In the genomic region with DNA sequence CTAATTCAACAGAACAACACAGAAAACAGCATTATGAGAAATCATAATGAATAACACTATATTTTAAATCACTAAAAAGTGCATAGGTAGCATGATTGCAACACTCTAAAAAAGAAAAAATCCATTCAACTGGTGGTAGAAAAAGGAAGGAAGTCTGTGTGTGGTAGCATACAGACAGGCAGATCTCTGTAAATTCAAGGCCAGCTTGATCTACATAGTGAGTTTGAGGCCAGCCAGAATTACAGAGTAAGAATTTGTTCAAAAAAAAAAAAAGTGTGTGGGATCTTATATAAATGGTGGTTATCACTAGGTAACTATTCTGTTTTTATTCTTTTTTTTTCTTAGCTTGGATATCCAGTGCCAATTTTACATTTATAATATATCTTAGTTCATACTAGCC, we compare ENCODE assay signal across 25 mouse cellular contexts. TPM values are rescaled to one million over a fixed set of nuclear protein-coding genes. Genes with fewer than 3 reads are reported as not detected.
"Had no signal": no experiment of that assay in that cellular context is flagged by ENCODE, and none has a peak within 500 bp of the region (broad histone marks: within the 10 kb centered on the region; RNA-seq: fewer than 3 reads in every experiment).

No protein-coding gene starts in this region.

- H3K36me3 ChIP-seq: midbrain, embryonic 13.5 days; midbrain, embryonic 15.5 days; neural tube, embryonic 12.5 days had no signal

- H3K4me3 ChIP-seq: midbrain, embryonic 13.5 days; midbrain, embryonic 15.5 days; neural tube, embryonic 12.5 days had no signal

- ATAC-seq: midbrain, embryonic 13.5 days; midbrain, embryonic 15.5 days had no signal

- H3K9me3 ChIP-seq: midbrain, embryonic 13.5 days; midbrain, embryonic 15.5 days; neural tube, embryonic 12.5 days had no signal

- H3K27ac ChIP-seq: midbrain, embryonic 13.5 days; midbrain, embryonic 15.5 days; neural tube, embryonic 12.5 days had no signal

- H3K4me2 ChIP-seq: midbrain, embryonic 11.5 days; midbrain, embryonic 13.5 days; midbrain, embryonic 15.5 days; neural tube, embryonic 12.5 days had no signal

- H3K9ac ChIP-seq: lung, embryonic 14.5 days; midbrain, embryonic 13.5 days; midbrain, embryonic 15.5 days; neural tube, embryonic 12.5 days had no signal

- H3K27me3 ChIP-seq: midbrain, embryonic 13.5 days; midbrain, embryonic 15.5 days; neural tube, embryonic 12.5 days had no signal

- DNase-seq: lung, embryonic 14.5 days; lung, postnatal 10 days; lung, postnatal 4 days; right cerebral cortex, postnatal 14 days; right cerebral cortex, postnatal 4 days; spleen, adult 18-20 months; thymus, adult 18-20 months; thymus, postnatal 14 days; thymus, postnatal 36 days had no signal

RNA-seq across cellular contexts. Expression of gene Btnl9, which starts 14.2 kb away (rescaled TPM):
- total RNA-seq: midbrain, postnatal 0 days had no signal
- polyA plus RNA-seq: midbrain, embryonic 11.5 days; midbrain, embryonic 13.5 days had no signal

RNA-seq across cellular contexts. Expression of gene Olfr1394, which starts 47.0 kb away (rescaled TPM):
- total RNA-seq: megakaryocyte progenitor cell, adult 5-6 weeks; midbrain, postnatal 0 days; monocyte, adult 5-6 weeks; neutrophil, adult 5-6 weeks had no signal
- polyA plus RNA-seq: liver, embryonic 14.5 days; liver, embryonic 16.5 days; lung, embryonic 14.5 days; lung, embryonic 16.5 days; midbrain, embryonic 11.5 days; midbrain, embryonic 13.5 days; midbrain, embryonic 15.5 days; midbrain, postnatal 0 days; neural tube, embryonic 12.5 days; neural tube, embryonic 14.5 days; small intestine, adult 2 months; stomach, embryonic 14.5 days; stomach, embryonic 16.5 days; thymus, postnatal 0 days had no signal

RNA-seq across cellular contexts. Expression of gene Olfr1395, which starts 59.1 kb away (rescaled TPM):
- total RNA-seq: megakaryocyte progenitor cell, adult 5-6 weeks; midbrain, postnatal 0 days; monocyte, adult 5-6 weeks; neutrophil, adult 5-6 weeks had no signal
- polyA plus RNA-seq: liver, embryonic 14.5 days; liver, embryonic 16.5 days; lung, embryonic 14.5 days; lung, embryonic 16.5 days; midbrain, embryonic 11.5 days; midbrain, embryonic 13.5 days; midbrain, embryonic 15.5 days; midbrain, postnatal 0 days; neural tube, embryonic 12.5 days; neural tube, embryonic 14.5 days; small intestine, adult 2 months; stomach, embryonic 14.5 days; stomach, embryonic 16.5 days; thymus, postnatal 0 days had no signal
